Mouse (Mus musculus) ZHBTc4 (cell line): ENCODE data around the gene Clasp1.
A peak's percentile ranks its signal among the peaks of the same experiment; 100 is the strongest.

Experiments
- DNase-seq: peaks from one replicate; pipeline ENCODE4 v3.0.0-alpha.2; 2011; ENCODE audit warnings: low read depth, low spot score

Clasp1 gene

DNA sequence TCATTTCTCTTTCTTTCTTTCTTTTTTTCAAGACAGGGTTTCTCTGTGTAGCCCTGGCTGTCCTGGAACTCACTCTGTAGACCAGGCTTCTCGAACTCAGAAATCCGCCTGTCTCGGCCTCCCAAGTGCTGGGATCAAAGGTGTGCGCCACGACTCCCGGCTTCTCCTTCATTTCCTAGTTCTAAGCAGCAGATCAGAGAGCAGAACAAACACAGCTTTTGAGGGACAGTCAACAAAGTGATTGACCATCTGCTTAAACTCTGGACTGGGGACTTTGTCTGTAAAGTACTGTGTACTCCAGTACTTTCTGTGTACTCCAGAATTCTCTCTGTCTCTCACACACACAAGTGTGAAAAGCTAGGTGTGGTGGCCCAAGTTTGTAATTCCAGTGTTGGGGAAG is 14.1 kb downstream of the Clasp1 start:
- DNase-seq, result peak; percentile 24

DNA sequence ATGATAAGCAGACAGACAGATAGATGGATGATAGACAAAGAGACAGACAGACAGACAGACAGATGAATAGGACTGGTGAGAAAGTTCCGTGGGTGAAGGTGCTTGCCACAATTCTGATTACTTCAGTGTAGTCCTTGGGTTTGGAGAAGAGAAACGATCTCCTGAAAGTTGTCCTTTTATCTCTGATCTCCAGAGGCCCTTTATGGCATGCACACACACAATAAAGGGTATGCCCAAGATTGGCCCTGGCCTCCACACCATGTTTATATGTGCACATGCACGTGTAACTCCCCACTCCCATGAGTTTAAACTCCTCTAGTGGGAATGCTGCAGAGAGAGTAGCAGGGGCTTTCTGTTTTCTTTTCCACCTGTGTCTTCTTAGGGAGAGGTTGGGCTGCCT is 14.6 kb downstream of the Clasp1 start:
- DNase-seq, result no peak

DNA sequence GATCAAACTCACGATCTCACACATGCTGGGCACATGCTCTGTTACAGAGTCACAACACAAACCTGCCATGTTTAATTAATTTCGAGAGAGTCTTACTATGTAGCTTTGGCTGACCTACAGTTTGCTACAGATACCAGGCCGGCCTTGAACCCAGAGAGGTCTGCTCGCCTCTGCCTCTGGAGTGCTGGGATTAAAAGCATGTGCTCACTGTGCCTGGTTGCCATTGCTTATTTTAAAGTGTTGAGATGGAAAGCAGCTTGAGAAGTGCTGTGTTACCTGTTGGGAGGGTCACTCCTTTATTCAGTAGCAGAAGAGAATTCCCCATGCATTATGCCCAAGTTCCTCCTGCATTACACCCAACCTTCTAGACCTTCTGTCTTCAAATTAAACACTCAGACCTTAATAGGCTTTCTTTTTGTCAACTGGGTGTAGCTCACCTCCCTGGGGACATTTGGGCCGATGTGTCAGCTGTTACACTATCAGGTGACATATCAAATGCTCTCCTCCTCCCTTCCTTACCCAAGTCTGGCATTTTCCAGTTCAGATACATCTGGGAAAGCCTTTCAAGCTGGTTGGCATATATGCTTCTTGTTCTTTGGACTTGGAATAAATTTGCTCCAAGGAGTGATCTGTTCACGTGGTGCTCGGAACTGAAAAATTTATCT is 18.9 kb downstream of the Clasp1 start:
- DNase-seq, result no peak

DNA sequence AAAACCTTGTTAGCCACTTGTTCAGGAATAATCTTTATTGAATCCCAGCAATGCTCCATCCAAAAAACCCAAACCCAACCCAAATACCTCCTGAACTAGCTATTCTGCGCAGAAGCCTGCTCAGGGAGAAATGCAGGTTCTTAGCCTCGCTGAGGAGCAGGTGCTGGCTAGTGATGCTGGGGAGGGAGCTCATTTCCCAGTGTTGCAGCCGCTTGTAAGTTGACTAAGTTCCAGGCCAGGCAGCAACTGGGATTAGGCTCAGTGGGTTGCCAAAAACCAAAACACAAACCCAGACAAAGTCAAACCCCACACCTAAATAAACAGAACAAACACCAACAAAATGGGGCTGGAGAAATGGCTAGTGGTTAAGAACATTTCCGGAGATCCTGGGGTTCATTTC is 20.4 kb downstream of the Clasp1 start:
- no peak for DNase-seq

DNA sequence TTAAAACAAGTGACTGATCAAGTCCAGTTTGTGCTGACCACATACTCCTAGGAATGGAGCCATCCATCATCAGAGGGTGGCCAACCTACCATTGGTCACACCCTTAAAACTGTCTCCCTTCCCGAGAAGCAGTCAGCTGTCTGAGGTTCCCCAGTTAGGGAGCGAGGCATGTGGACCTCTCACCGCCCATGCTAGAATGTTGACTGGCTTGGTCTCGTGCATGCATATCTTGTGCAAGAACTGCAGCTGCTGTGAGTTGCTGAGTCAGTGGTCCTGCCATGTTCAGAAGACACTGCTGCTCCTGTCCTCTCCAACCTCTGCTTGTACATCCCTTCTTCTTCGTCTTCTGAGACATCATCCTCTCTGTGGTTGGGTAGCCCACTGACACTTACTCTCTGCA is 22.0 kb downstream of the Clasp1 start:
- no peak for DNase-seq

DNA sequence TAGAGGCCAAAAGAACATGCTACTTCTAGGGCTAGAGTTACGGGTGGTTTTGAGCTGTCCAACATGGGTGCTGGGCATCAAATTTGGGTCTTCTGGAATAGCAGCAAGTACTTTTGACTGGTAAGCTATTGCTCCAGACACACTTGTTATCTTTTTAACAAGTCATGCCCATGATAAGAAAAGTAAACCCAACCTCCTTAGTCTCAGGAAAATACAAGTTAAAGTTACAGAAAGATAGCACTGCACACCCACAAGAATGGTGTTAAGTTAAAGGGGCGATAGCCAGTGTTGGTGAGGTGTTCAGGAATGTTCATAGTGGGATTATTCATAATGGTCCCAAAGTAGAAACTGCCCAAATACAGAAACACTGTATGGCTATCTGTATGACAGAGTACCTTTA is 24.3 kb downstream of the Clasp1 start:
- DNase-seq, result no peak

DNA sequence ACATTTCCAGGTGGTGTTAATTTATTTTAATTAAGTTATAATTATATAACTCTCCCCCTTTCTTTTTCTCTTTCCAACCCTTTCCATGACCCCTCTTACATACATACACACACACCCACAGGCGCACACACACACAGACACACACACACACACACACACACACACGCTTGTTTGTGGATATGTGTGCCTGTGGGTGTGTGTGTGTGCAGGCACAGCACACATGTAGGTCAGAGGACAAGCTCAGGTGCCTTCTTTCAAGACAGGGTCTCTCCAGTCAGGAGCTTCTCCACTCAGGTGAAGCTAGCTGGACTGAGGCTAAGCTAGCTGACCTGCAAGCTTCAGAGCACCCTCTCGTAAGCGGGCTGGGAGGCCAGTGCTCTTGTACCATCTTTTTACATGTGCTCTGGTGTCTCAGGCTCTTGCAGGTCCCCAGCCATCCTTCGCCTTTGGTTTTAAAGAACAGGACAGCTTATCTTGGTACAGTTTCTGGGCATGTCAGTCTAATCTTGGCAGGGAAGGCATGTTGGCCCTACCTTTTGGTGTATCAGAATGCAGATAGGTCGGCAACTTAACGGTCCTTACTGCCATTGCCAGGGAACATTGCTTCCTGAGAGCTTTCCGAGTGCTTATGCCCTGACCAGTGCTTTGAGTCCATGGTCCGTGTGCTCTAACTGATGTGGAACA is 28.3 kb downstream of the Clasp1 start:
- no peak for DNase-seq

DNA sequence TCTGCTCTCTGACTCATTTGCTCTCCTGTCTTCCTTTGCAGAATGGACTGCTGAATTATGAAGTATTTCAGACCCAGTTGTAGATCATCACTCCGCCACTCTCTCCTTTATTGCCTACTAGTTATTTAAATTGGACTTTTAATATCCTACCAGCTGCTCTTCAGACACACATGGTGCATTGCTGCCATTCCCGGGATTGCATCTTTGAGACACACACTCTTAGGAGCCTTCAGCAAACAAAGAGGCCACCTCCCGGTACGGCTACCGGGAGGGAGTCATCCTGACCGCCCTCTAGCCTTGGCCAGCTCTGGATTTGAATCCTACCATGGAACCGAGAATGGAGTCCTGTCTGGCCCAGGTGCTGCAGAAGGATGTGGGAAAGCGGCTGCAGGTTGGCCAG is 30.5 kb downstream of the Clasp1 start:
- DNase-seq, result no peak

DNA sequence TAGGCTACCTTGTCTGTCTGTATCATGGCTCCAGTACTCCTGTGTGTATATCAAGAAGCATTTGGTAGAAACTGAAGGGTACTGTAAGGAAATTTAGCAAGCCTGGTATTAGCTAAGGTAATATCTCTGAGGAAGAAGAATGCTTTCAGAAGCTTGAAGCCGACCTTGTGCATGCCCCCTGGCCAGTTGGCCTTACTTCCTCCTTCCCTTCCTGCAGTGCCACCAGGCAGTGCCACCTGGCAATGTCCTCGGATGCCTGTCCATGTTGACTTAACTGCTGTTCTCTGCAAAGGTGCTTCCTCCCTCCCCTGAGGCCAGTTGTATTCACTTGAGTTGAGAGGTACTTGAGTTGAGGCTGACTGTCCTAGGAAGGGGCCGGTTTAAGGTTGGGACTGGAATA is 32.3 kb downstream of the Clasp1 start:
- DNase-seq, result no peak

DNA sequence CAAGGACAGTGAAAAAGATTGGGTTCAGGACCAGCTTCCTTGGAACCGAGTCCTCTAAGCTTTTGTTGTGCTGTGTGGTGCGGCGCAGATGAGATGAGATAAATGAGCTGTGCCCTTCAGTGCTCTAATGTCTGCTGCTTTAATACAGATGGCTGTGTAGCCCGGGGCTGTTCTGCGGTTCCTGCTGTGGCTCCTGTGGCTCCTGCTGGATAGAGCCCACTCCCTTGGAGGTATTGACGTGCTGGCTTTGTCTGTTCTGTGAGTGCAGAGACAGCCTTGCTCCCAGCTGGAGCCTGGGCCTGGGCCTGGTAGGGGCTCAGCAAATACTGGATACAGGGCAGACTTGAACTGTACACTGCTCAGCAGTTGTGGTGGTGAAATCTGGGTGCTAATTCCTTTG is 34.0 kb downstream of the Clasp1 start:
- DNase-seq, result peak; percentile 80

DNA sequence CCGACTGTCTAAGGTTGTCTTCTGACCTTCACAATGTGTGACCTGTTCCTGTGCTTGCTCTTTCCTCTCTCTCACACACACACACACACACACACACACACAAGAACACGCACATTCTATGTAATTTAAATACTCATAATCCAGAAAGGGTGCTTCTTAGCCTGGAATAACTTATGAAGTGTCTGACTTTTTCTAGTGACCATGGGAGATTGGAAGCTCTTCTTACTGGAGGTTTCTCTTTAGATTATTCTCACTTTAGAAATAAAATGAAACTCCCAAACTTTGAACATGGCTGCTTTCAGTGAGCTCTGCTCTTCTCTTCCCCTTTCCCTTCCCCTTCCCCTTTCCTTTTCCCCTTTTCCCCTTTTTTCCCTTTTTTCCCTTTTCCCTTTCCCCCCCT is 37.1 kb downstream of the Clasp1 start:
- DNase-seq, result no peak

DNA sequence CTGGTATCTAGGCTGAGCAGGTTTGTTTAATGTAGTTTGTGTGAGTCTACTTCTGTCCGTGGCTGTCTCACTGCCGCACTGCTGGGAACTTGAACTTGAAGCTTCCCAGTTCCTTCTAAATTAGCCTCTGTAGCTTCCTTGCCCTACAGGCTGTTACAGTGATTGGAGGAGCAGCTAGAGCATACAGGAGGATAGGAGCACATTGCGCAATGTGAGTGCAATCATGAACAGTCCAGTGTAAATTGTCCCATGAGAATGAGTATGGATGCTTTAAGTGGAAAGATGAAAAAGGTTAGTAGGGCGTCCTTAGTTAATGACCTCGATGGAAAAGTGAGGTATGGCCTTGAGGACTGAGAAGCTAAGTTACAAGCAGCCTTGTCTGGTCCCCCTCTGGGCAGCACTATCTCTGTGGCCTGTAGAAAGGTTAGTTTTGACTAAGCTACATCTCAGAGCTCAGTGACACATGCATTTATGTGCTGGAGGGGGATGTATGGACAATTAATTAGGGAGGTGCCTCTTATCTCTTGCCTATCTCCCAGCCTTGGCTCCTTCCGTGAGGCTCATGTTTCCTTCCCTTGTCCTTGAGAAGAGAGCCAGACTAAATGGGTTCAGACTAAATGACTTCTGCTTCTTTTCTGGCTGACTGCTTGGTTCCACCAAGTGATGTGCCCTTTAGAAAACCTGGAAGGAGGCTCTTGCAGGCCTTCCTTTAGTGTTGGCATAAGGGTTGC is 39.7 kb downstream of the Clasp1 start:
- no peak for DNase-seq

DNA sequence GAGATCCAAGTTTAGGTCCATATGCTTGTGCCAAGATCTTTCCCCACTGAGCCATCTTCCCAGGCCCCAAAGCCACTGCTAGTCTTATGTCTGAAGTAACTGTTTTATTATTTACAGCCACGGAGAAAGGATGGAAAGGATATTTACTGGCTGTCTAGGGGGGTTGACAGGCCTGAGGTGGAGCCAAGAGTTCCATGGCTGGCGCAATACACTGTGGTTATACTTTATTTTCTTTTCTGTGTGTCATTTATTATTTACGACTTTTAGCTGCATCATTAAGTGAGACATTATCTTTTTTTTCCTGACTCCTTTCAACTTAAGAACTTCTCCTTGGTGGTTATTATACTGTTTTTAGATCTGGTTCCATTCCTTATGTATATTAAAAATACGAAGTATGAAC is 42.7 kb downstream of the Clasp1 start:
- DNase-seq, result no peak

DNA sequence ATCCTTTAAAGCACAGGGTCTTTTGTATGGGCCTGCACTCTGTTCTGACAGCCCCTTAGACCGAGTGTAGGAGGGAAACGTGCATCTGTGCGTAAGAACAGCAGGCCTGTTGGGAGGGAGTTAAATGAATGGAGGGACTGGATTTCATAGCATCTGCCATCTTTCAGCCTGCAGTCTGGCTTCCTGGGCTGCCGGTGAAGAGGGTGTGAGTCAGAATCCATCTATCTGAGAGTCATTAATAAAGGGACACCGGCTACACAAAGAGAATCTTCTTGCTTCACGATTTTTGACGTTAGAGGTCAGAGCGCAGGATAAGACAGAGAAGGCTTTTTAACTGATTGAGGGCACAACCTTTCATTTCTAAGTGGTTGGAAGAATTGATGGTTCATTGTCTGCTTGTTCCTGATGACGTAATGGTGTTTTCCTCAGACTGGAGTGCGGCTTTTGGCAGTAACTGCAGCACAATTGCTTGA is 46.2 kb downstream of the Clasp1 start:
- no peak for DNase-seq

DNA sequence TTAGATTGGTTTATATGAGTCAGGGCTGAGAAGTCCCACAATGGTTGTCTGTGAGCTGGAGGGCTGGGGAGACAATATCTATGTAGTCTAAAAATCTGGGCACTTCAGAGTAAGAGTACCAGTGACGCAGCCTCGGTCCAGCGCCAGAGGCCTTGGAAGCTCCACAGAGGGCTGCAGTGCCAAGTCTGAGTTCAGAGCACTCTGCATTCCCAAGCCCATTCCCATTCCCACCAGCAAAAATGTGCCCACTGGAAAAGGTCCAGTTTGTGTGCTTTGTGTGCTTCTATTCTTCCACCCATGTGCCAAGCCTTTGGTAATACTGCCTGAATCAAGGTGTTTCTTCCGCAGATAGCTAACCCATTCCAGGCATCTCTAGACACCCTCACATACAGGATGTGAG is 49.0 kb downstream of the Clasp1 start:
- DNase-seq, result no peak

DNA sequence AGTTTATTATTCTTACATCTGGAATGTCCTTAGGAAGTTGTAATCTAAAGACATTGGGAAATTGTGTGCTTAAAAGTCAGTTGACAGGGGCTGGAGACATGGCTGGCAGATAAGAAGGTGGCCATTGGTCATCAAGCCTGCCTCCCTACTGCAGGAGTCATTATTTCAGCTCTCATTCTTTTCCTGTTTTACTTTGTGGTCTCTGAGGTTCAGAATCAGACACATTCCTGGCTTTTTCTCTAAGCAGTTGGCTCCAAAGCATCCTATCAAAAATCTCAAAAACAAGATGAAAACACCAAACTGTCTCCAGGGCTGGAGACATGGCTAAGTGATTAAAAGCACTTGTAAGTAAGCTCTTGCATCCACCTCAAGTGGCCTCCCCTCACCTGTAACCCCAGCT is 49.5 kb downstream of the Clasp1 start:
- no peak for DNase-seq

DNA sequence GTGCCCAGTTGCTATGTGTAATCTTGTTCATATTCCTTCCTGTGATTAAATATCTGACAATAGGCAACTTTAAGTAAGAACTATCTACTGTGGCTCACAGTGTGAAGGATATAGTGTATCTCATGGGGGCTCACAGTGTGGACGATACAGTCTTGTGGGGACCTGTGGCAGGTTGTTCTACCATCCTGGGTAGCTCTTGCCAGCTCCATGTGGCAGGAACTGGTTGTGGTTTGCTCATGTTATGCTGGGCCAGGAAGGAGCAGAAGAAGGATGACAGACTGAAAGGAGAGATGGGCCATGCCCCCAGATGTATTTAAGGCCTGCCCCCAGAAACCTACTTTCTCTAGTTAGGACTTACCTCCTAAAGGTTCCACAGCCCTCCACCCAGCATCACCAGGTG is 51.7 kb downstream of the Clasp1 start:
- DNase-seq, result no peak

DNA sequence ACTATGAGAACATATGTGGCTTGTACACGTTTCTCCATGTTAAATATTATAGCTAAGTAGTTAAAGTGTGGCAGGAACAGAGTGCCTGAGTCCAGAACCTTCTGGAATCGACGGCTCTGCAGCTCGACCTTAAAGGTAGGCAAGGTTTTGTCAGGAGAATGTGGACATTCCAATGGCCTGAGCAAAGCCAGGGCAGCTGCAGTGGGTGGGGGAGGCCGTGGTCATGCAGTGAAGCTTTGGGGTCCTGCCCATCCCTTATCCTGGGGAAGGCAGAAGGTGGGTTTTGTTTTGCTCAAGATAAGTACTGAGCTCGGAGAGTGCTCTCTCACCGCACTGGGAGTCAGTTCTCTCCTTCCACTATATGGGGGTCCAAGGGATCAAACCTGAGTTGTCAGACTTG is 55.6 kb downstream of the Clasp1 start:
- no peak for DNase-seq

DNA sequence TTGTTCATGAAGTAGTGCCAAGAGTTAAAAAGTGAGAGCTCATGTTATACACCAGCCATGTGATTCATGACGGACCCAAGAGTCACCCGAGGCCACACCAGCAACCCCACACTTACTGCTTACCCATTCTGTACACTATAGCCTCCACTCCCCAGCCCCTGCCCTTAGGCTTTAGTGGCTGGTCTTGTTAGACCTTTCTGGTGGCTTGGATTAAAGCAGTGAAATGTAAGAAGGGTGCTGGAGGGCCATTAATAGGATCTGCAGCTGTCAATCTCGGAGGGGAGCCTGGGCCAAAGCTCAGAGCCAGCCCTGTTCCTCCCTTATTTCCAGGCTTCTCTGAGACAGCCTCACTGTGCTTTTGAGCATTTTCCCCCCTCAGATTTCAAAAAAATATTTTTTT is 56.1 kb downstream of the Clasp1 start:
- DNase-seq, result no peak

DNA sequence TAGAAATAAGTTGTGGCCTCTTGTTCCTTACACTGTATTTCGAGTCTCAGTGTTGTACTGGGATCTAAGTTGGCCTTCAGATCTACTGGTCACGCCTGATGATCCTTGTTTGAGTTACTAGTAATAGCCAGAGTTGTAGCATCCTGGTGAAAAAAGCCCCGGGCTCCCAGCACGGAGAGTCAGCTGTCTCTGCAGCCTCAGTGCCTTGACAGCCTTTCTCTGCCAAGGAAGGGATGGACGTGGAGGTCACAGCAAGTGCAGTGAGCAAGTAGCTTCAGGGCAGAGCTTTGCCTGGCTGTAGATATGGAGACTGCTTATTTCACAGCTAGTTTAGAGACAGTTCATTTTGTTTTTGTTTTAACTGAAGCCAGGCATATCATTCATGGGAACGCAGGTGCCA is 56.6 kb downstream of the Clasp1 start:
- no peak for DNase-seq

DNA sequence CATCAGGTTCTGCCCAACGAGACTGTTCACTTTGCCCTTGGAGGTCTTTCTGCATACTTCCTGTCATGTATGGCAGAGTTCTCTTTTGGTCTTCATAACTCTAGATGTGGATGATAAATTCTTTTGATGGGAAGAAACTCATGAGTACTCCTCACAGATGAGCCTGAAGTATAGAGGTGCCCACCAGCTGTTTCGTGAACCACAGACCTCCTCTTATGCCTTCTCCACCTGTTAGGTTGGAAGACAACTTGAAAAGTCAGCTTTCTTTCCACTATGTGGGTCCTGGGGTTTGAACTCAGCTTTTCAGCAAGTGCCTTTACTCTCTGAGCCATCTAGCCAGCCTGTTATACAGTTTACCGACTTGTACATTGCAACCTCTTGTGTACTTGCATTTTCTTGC is 57.1 kb downstream of the Clasp1 start:
- DNase-seq, result no peak

DNA sequence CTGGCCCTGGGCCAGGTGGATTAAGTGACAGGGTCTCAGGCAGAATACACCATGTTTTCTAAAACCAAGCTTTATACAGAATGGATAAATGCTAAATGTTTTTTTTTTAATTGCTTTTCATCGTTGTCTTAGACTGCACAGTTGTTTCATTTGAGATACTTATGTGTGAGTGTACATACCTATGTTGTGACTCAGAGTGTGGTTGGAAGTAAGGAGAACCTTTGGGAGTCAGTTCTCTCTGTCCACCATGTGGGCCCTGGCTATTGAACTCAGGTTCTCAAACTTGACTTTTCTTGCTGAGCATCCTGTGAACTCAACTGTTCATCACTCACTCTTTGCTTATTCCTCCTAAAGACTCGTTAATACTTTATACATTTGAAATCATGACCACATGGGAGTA is 58.3 kb downstream of the Clasp1 start:
- no peak for DNase-seq

DNA sequence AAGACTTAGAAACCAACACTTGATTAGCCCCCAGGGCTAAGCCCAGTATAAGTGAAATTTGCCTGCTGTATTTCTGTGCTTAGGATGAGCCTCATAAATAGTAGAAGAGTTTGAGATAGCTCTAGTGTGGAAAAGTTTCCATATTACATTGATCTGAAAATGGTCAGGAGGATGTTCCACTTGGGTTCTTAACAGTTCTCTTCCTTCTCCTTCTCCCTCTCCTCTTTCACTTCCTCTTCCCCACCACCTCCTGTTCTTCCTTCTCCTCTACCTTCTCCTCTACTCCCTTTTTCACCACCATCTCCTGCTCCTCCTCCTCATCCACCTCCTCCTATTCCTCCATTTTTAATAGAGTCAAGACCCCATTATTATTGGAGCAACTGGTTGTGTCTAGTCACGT is 59.4 kb downstream of the Clasp1 start:
- no peak for DNase-seq
